In the genomic region with DNA sequence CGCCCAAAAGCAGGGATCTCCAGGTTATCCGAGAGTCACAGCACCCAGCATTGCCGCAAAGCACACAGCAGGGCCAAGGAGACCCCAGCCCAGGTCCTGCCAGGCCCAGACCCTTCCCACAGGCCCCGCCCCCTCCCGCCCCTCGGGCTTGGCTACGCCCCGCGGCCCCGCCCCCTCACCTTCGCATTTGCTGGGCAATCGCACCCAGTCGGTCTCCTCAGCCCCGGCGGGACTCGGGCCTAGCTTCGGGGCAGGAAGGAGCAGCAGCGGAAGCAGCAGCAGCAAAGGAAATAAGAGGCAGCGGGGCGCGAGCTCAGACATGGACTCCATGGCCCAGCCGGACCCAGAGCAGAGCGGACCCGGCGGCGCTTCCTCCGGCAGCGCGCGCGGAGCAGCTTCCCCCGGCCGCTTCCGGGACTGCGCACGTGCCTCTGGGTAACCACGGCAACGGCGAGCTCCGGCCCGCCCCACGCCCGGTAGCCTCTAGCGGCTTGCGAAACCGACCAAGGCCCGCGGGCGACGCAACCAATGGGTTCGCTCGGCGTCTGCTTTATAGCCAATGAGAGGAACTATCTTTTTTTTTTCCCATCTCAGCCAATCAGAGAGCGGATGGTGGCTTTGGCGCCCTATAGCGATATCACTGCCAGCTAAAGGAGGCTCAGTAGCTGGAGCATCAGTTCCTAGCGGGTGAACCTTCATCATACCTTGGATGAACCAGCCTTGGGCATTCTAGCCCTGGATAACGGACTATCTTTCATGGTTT, we compare ENCODE assay signal across 8 mouse cellular contexts. TPM values are rescaled to one million over a fixed set of nuclear protein-coding genes. Genes with fewer than 3 reads are reported as not detected.
DNase-seq lines count a peak whose midpoint lies in the region; ATAC-seq and TF ChIP-seq lines count a peak whose summit lies in the region.

TSS of gene Cnpy3 (minus strand) at position 421 of the 763 bp plus-strand sequence.

- peak within 1 kb of the TSS; percentile 41 for H3ac ChIP-seq in myocyte (ENCODE audit: control insufficient read depth, insufficient read length)

- H3K27me3 ChIP-seq in heart, embryonic 11.5 days (ENCODE audit: control insufficient read depth, insufficient read depth, low read length): no peaks in the 10 kb centered on the region
- H3K27me3 ChIP-seq in kidney, embryonic 16.5 days (ENCODE audit: insufficient read depth, low read length): no peaks in the 10 kb centered on the region
- H3K27me3 ChIP-seq in liver, adult 2 months (ENCODE audit: control insufficient read depth, insufficient read depth, low read length): no peaks in the 10 kb centered on the region
- no peaks in the 10 kb centered on the region for H3K27me3 ChIP-seq in myocyte (ENCODE audit: control insufficient read depth, insufficient read depth, insufficient read length)
- no peaks in the 10 kb centered on the region for H3K27me3 ChIP-seq in splenic B cell, adult 2 months (ENCODE audit: control insufficient read depth, insufficient read depth, low read length, poor library complexity, severe bottlenecking)

- H3K4me1 ChIP-seq in heart, embryonic 11.5 days (ENCODE audit: control insufficient read depth, insufficient read depth, low read length): peaks cover 7% of the 10 kb centered on the region
- H3K4me1 ChIP-seq in kidney, embryonic 16.5 days (ENCODE audit: insufficient read depth, low read length): peaks cover 11% of the 10 kb centered on the region
- peaks cover 7% of the 10 kb centered on the region for H3K4me1 ChIP-seq in liver, adult 2 months (ENCODE audit: control insufficient read depth, insufficient read depth, low read length)

- no peak for TF ChIP-seq CTCF in liver, adult 2 months (IDR thresholded peaks at IDR 0.05; ENCODE audit: low read depth, low read length)

- peak; percentile 98 for DNase-seq in B cell, adult 2 months
- DNase-seq in brain, adult 2 months (ENCODE audit: low read depth, low spot score): peak; percentile 100
- peak; percentile 92 for DNase-seq in liver, adult 2 months (ENCODE audit: extremely low read depth, low read depth, low spot score)
- DNase-seq in splenic B cell, adult 2 months (ENCODE audit: low read depth, low spot score): peak; percentile 99

- peak within 1 kb of the TSS; percentile 75 for H3K4me2 ChIP-seq in heart, embryonic 11.5 days
- peak within 1 kb of the TSS; percentile 81 for H3K4me2 ChIP-seq in kidney, embryonic 16.5 days (replicated peaks; ENCODE audit: low read depth, low read length)
- peak within 1 kb of the TSS; percentile 96 for H3K4me2 ChIP-seq in myocyte (ENCODE audit: low read depth)

- peaks cover 11% of the 10 kb centered on the region; the same call in 1 of the 2 replicates for H3K79me2 ChIP-seq in liver, adult 2 months (ENCODE audit: control insufficient read depth, insufficient read depth, low read length)
- peaks cover 28% of the 10 kb centered on the region for H3K79me2 ChIP-seq in myocyte (ENCODE audit: control insufficient read depth, insufficient read depth)

- ATAC-seq in erythroblast, adult 5-6 weeks (replicated peaks; ENCODE audit: low FRiP score, poor library complexity, severe bottlenecking): peak; percentile 97
- ATAC-seq in heart, embryonic 11.5 days (replicated peaks; ENCODE audit: insufficient number of reproducible peaks, low FRiP score, low TSS enrichment): peak; percentile 98
- peak; percentile 99 for ATAC-seq in kidney, embryonic 16.5 days (ENCODE audit: low FRiP score, low TSS enrichment)

- WGBS in heart, embryonic 11.5 days (ENCODE audit: insufficient replicate concordance): 1% methylated on average over 57 of the region's 58 CpGs
- WGBS in kidney, embryonic 16.5 days: under 1% methylated on average over 54 of the region's 58 CpGs
- under 1% methylated on average over 58 of the region's 58 CpGs for WGBS in liver, adult 2 months

- TF ChIP-seq POLR2A in liver, adult 2 months (IDR thresholded peaks at IDR 0.05; ENCODE audit: extremely low read depth, insufficient read depth, low read length): peak; percentile 70; the same call in 1 of the 2 replicates
- TF ChIP-seq POLR2A in myocyte (IDR thresholded peaks at IDR 0.05; ENCODE audit: insufficient read length, low read depth): peak; percentile 50

- peak within 1 kb of the TSS; percentile 74 for H3K27ac ChIP-seq in heart, embryonic 11.5 days (ENCODE audit: low read depth, low read length)
- peak within 1 kb of the TSS; percentile 92 for H3K27ac ChIP-seq in kidney, embryonic 16.5 days (ENCODE audit: low read length)
- peak within 1 kb of the TSS; percentile 87 for H3K27ac ChIP-seq in liver, adult 2 months (replicated peaks; ENCODE audit: insufficient read depth, low read depth, low read length)

- H3K9me3 ChIP-seq in heart, embryonic 11.5 days (replicated peaks; ENCODE audit: control insufficient read depth, low read length): no peaks in the 10 kb centered on the region; the same call in 1 of the 2 replicates
- H3K9me3 ChIP-seq in kidney, embryonic 16.5 days (ENCODE audit: low read length): no peaks in the 10 kb centered on the region

- H3K36me3 ChIP-seq in heart, embryonic 11.5 days (ENCODE audit: control insufficient read depth, insufficient read depth, low read length): no peaks in the 10 kb centered on the region
- 0 out of 2 replicates have a peak, but pooled peaks cover 3% of the 10 kb centered on the region for H3K36me3 ChIP-seq in kidney, embryonic 16.5 days (ENCODE audit: insufficient read depth, low read length)
- peaks cover 1% of the 10 kb centered on the region; the same call in 1 of the 2 replicates for H3K36me3 ChIP-seq in liver, adult 2 months (ENCODE audit: control insufficient read depth, insufficient read depth, low read length)
- H3K36me3 ChIP-seq in myocyte (ENCODE audit: control insufficient read depth, insufficient read depth): no peaks in the 10 kb centered on the region
- no peaks in the 10 kb centered on the region; the same call in none of the 2 replicates for H3K36me3 ChIP-seq in splenic B cell, adult 2 months (ENCODE audit: control insufficient read depth, insufficient read depth, low read length, poor library complexity, severe bottlenecking)

- H3K9ac ChIP-seq in heart, embryonic 11.5 days (ENCODE audit: low read depth, low read length): peak within 1 kb of the TSS; percentile 77
- peak within 1 kb of the TSS; percentile 83 for H3K9ac ChIP-seq in kidney, embryonic 16.5 days (replicated peaks; ENCODE audit: low read length)
- peak within 1 kb of the TSS; percentile 89 for H3K9ac ChIP-seq in liver, adult 2 months (ENCODE audit: low read depth, low read length)

- H3K4me3 ChIP-seq in heart, embryonic 11.5 days (ENCODE audit: low read depth, low read length): peak within 1 kb of the TSS; percentile 67
- H3K4me3 ChIP-seq in kidney, embryonic 16.5 days (ENCODE audit: low read length): peak within 1 kb of the TSS; percentile 78
- peak within 1 kb of the TSS; percentile 89 for H3K4me3 ChIP-seq in liver, adult 2 months (ENCODE audit: insufficient read depth, low read depth, low read length)
- peak within 1 kb of the TSS; percentile 59 for H3K4me3 ChIP-seq in myocyte

TF ChIP-seq in myocyte, 11 proteins besides CTCF, POLR2A, EP300 and RAD21:
- TF ChIP-seq E2F4 (IDR thresholded peaks at IDR 0.05; ENCODE audit: insufficient read depth) (peak; percentile 44), MYOG (IDR thresholded peaks at IDR 0.05; ENCODE audit: control insufficient read depth in 1 of 3, insufficient read depth in 1 of 3, insufficient read length in 2 of 3, low read depth in 2 of 3) (peak in 1 of 3 experiments; percentile 44), USF1 (IDR thresholded peaks at IDR 0.05; ENCODE audit: low read depth) (peak; percentile 71), CEBPB (IDR thresholded peaks at IDR 0.05; ENCODE audit: insufficient read depth, poor library complexity, severe bottlenecking) (0 out of 2 replicates have a peak, but pooled peaks have one; percentile 57), MAX (IDR thresholded peaks at IDR 0.05; ENCODE audit: low read depth) (no peak), POLR2AphosphoS2 (IDR thresholded peaks at IDR 0.05; ENCODE audit: insufficient read length, low read depth) (peak; percentile 39), TCF3 (IDR thresholded peaks at IDR 0.05; ENCODE audit: insufficient read length, low read depth) (no peak), TCF12 (IDR thresholded peaks at IDR 0.05; ENCODE audit: insufficient read depth, poor library complexity, severe bottlenecking) (no peak)

RNA-seq across cellular contexts. Expression of gene Cnpy3, which starts in this region (rescaled TPM):
- 6.9 and 8.8 TPM in 2 replicates for total RNA-seq in erythroblast, adult 5-6 weeks (2015; ENCODE audit: low replicate concordance)
- total RNA-seq in erythroblast, adult 5-6 weeks (2017; ENCODE audit: low replicate concordance): 7.7 and 18.2 TPM in 2 replicates
- 46.5 and 51.9 TPM in 2 replicates for polyA plus RNA-seq in heart, embryonic 11.5 days (2014; fragmentation: Nextera tagmentation; extraction: Ambion mirVana)
- 85.9 and 94.5 TPM in 2 replicates for polyA plus RNA-seq in kidney, embryonic 16.5 days (2015; fragmentation: Nextera tagmentation; extraction: Ambion mirVana)
- total RNA-seq in liver, adult 2 months (2014; rRNA removed): 28.5 and 28.6 TPM in 2 replicates
- 38.3 and 40.7 TPM in 2 replicates for polyA plus RNA-seq in liver, adult 2 months (2012; rRNA removed)
- polyA plus RNA-seq in myocyte (2012; fragmentation: generic; extraction: Trizol): 35.8 TPM

Comparison
In these comparisons a context has a peak if more than half of its experiments do, and no peak if none do; other contexts are left out.
1. Peak in every context shown above with its lines: DNase-seq, ATAC-seq, H3K4me3 ChIP-seq and H3K27ac ChIP-seq.